In genomic region chr4:142671872-142672458, GRCm38 (mm10) we compare ENCODE assay signal across 15 mouse cellular contexts.
"Had no signal": no experiment of that assay in that cellular context is flagged by ENCODE, and none has a peak within 500 bp of the region (broad histone marks: within the 10 kb centered on the region; RNA-seq: fewer than 3 reads in every experiment).

No protein-coding gene starts in this region.

- H3K4me2 ChIP-seq: hindbrain, embryonic 13.5 days; limb, embryonic 12.5 days; liver, embryonic 13.5 days; neural tube, embryonic 15.5 days had no signal

- H3K36me3 ChIP-seq: hindbrain, embryonic 13.5 days; limb, embryonic 12.5 days; liver, embryonic 13.5 days; midbrain, embryonic 10.5 days; neural tube, embryonic 15.5 days had no signal

- H3K27ac ChIP-seq: hindbrain, embryonic 13.5 days; hindbrain, postnatal 0 days; limb, embryonic 12.5 days; liver, embryonic 13.5 days; midbrain, embryonic 10.5 days; neural tube, embryonic 15.5 days had no signal

- H3K27me3 ChIP-seq: limb, embryonic 12.5 days; liver, embryonic 13.5 days; neural tube, embryonic 15.5 days had no signal

- H3K4me1 ChIP-seq: hindbrain, embryonic 13.5 days; liver, embryonic 13.5 days; midbrain, embryonic 10.5 days had no signal

- H3K9me3 ChIP-seq: hindbrain, embryonic 13.5 days; midbrain, embryonic 10.5 days; neural tube, embryonic 15.5 days had no signal

- H3K9ac ChIP-seq: hindbrain, embryonic 13.5 days; limb, embryonic 12.5 days; liver, embryonic 13.5 days; liver, postnatal 0 days; neural tube, embryonic 15.5 days had no signal

- ATAC-seq: hindbrain, postnatal 0 days; liver, postnatal 0 days had no signal

- DNase-seq: kidney, adult 11 months; layer of hippocampus, postnatal 36 days; liver; liver, embryonic 13.5 days; liver, postnatal 0 days; midbrain, embryonic 14.5 days; right cerebral cortex, adult 18-20 months; thymus, adult 2 months; thymus, postnatal 25 days had no signal

- H3K4me3 ChIP-seq: hindbrain, embryonic 13.5 days; limb, embryonic 12.5 days; liver, embryonic 13.5 days; midbrain, embryonic 10.5 days; myocyte; neural tube, embryonic 15.5 days had no signal
